Mouse (Mus musculus) heart, postnatal 0 days (tissue): ENCODE measurements around the gene Aspa. TPM values are rescaled to one million over a fixed set of nuclear protein-coding genes. Genes with fewer than 3 reads are reported as not detected.

Source experiments
- ATAC-seq: fragments of 200-750 bp; cut with Nextera tagmentation; 2 replicates; pipeline ENCODE4 v1.8.0; 2017; ENCODE audit warnings: low read depth, moderate number of reproducible peaks, moderate library complexity; ENCODE audit not compliant: insufficient read depth
- DNase-seq: peaks from one replicate; pipeline ENCODE4 v3.0.0-alpha.2; 2016; ENCODE audit warnings: low spot score
- H3K27ac ChIP-seq: fragments of 300-500 bp; sonication (generic); 2 replicates; pipeline ENCODE4 v1.5.1; 2014; ENCODE audit warnings: low read depth, mild to moderate bottlenecking
- H3K27me3 ChIP-seq: fragments of 300-500 bp; sonication (generic); 2 replicates; pipeline ENCODE4 v1.6.1; 2014; ENCODE audit warnings: low read length, mixed read lengths; ENCODE audit not compliant: control insufficient read depth, insufficient read depth
- H3K36me3 ChIP-seq: fragments of 300-500 bp; sonication (generic); replicated peaks from 2 replicates; pipeline ENCODE4 v1.6.1; 2014; ENCODE audit warnings: low read length, mixed read lengths; ENCODE audit not compliant: control insufficient read depth, insufficient read depth
- H3K4me1 ChIP-seq: fragments of 300-500 bp; sonication (generic); 2 replicates; pipeline ENCODE4 v1.6.1; 2014; ENCODE audit warnings: antibody characterized with exemption; ENCODE audit not compliant: control insufficient read depth, insufficient read depth
- H3K4me2 ChIP-seq: fragments of 300-500 bp; sonication (generic); 2 replicates; pipeline ENCODE4 v1.6.1; 2014; ENCODE audit warnings: low read depth, mild to moderate bottlenecking, low read length, moderate library complexity
- H3K4me3 ChIP-seq: fragments of 300-500 bp; sonication (generic); 2 replicates; pipeline ENCODE4 v1.5.1; 2014; ENCODE audit warnings: low read depth, low read length
- H3K9ac ChIP-seq: fragments of 300-500 bp; sonication (generic); replicated peaks from 2 replicates; pipeline ENCODE4 v1.6.1; 2014; ENCODE audit warnings: low read depth, low read length, mixed read lengths
- H3K9me3 ChIP-seq: fragments of 300-500 bp; sonication (generic); replicated peaks from 2 replicates; pipeline ENCODE4 v1.6.1; 2016; ENCODE audit warnings: low read length; ENCODE audit not compliant: control insufficient read depth
- CTCF ChIP-seq: IDR thresholded peaks from 2 replicates; pipeline ENCODE4 v1.5.1; 2016; ENCODE audit warnings: antibody characterized with exemption, control low read depth, low read depth
- EP300 ChIP-seq: IDR thresholded peaks from 2 replicates; pipeline ENCODE4 v1.6.1; 2016; ENCODE audit warnings: antibody characterized with exemption, low read depth
- WGBS: fragments of 180-500 bp; shearing (Covaris S2); extraction: QIAGEN DNeasy Blood & Tissue Kit; methylation state at CpG from one replicate; pipeline ENCODE4 v1.1.7; 2014; 5-methylcytosine and 5-hydroxymethylcytosine counted together
- polyA plus RNA-seq: library from polyadenylated mRNA; unstranded; fragments of >200 nt; fragmentation: Nextera tagmentation; extraction: Ambion mirVana; gene quantifications from 2 replicates; pipeline ENCODE4 v1.2.1, GENCODE M21; 2015
- total RNA-seq: library from RNA; depleted of rRNA; stranded (reverse); fragments of >200 nt; gene quantifications from 2 replicates; pipeline ENCODE4 v1.2.3, GENCODE M21; 2014; ENCODE audit warnings: low replicate concordance

Gene Aspa
- total and polyA plus RNA-seq, 2 experiments from 2014 or later: 0.23 TPM; not detected in 1

GRCm38 (mm10) chr11:73289621-73290020, 39.8 kb downstream of the Aspa start:
- Histone ChIP-seq H3K27ac (no peak overlapping the region), H3K36me3 (no peaks in the 10 kb centered on the region), H3K9ac (no peak overlapping the region), H3K4me1 (no peaks in the 10 kb centered on the region), H3K9me3 (no peaks in the 10 kb centered on the region), H3K4me2 (no peak overlapping the region), H3K27me3 (no peaks in the 10 kb centered on the region), H3K4me3 (no peak overlapping the region)
- no peak for TF ChIP-seq EP300
- TF ChIP-seq CTCF: no peak
- WGBS: 61% methylated on average over 1 of the region's 1 CpGs
- no peak for ATAC-seq
- DNase-seq: no peak

- Histone ChIP-seq H3K36me3 (no peaks in the 10 kb centered on the region), H3K4me2 (no peak overlapping the region), H3K9me3 (no peaks in the 10 kb centered on the region), H3K9ac (no peak overlapping the region), H3K4me3 (no peak overlapping the region), H3K27ac (no peak overlapping the region), H3K27me3 (no peaks in the 10 kb centered on the region), H3K4me1 (no peaks in the 10 kb centered on the region)
- TF ChIP-seq CTCF: no peak
- no peak for TF ChIP-seq EP300
- DNase-seq: no peak
- no peak for ATAC-seq
These were observed 45.0 kb downstream of the Aspa start for GRCm38 (mm10) chr11:73284351-73284750.

- Histone ChIP-seq H3K36me3 (no peaks in the 10 kb centered on the region), H3K4me1 (no peaks in the 10 kb centered on the region), H3K27me3 (no peaks in the 10 kb centered on the region), H3K9me3 (no peaks in the 10 kb centered on the region), H3K9ac (no peak overlapping the region), H3K27ac (no peak overlapping the region; the same call in 1 of the 2 replicates), H3K4me3 (no peak overlapping the region), H3K4me2 (no peak overlapping the region)
- no peak for DNase-seq
- ATAC-seq: no peak
- WGBS: 42% methylated on average over 1 of the region's 1 CpGs
- no peak for TF ChIP-seq EP300
- no peak for TF ChIP-seq CTCF
These were observed 45.5 kb downstream of the Aspa start for GRCm38 (mm10) chr11:73283926-73284325.

- TF ChIP-seq CTCF (no peak), EP300 (no peak)
- Histone ChIP-seq H3K4me3 (no peak overlapping the region), H3K4me1 (no peaks in the 10 kb centered on the region), H3K9me3 (no peaks in the 10 kb centered on the region), H3K36me3 (no peaks in the 10 kb centered on the region), H3K4me2 (no peak overlapping the region), H3K9ac (no peak overlapping the region), H3K27ac (no peak overlapping the region; the same call in 1 of the 2 replicates), H3K27me3 (no peaks in the 10 kb centered on the region)
- DNase-seq (peak; percentile 12), ATAC-seq (peak; percentile 25)
- WGBS: 28% methylated on average over 9 of the region's 9 CpGs
These were observed 46.0 kb downstream of the Aspa start for GRCm38 (mm10) chr11:73283369-73283768.

- no peaks in the 10 kb centered on the region for H3K9me3 ChIP-seq
- H3K27me3 ChIP-seq: no peaks in the 10 kb centered on the region
- no peak overlapping the region for H3K9ac ChIP-seq
- no peaks in the 10 kb centered on the region for H3K4me1 ChIP-seq
- ATAC-seq: peak; percentile 64
- WGBS: 2% methylated on average over 16 of the region's 16 CpGs
- peak overlapping the region; percentile 60 for H3K4me2 ChIP-seq
- peak overlapping the region; percentile 33 for H3K4me3 ChIP-seq
- H3K36me3 ChIP-seq: no peaks in the 10 kb centered on the region
- TF ChIP-seq EP300: no peak
- peak; percentile 47 for TF ChIP-seq CTCF
- DNase-seq: peak; percentile 55
- H3K27ac ChIP-seq: no peak overlapping the region
These were observed 47.8 kb downstream of the Aspa start for GRCm38 (mm10) chr11:73281528-73282027.

GRCm38 (mm10) chr11:73280710-73281109, 48.7 kb downstream of the Aspa start:
- TF ChIP-seq EP300: no peak
- no peak for TF ChIP-seq CTCF
- WGBS: 46% methylated on average over 5 of the region's 5 CpGs

More at GRCm38 (mm10) chr11:73280710-73281109, 48.7 kb downstream of the Aspa start:
- Histone ChIP-seq H3K27me3 (no peaks in the 10 kb centered on the region), H3K4me3 (no peak overlapping the region), H3K4me2 (no peak overlapping the region), H3K9ac (no peak overlapping the region), H3K4me1 (no peaks in the 10 kb centered on the region), H3K36me3 (no peaks in the 10 kb centered on the region), H3K9me3 (no peaks in the 10 kb centered on the region), H3K27ac (no peak overlapping the region)
- ATAC-seq (no peak), DNase-seq (no peak)
